Mouse (Mus musculus): ENCODE results near the gene Exosc6. TPM values are rescaled to one million over a fixed set of nuclear protein-coding genes. Genes with fewer than 3 reads are reported as not detected.
A peak's percentile ranks its signal among the peaks of the same experiment; 100 is the strongest.
"Not testable (repeated sequence)": the region's sequence is repeated elsewhere in the genome, so short reads cannot be mapped to it uniquely, and the experiment has no call there.

The Exosc6 gene
- total RNA-seq, 2 experiments from 2014 or later: not detected

- no peak for DNase-seq
These were observed 2.9 kb downstream of the Exosc6 start for GRCm38 (mm10) chr8:111058946-111059572.

GRCm38 (mm10) chr8:111061688-111062071, 5.5 kb downstream of the Exosc6 start:
- peak; percentile 13 to 21 for DNase-seq

- DNase-seq: peak; percentile 86 to 95
These were observed 6.1 kb downstream of the Exosc6 start for GRCm38 (mm10) chr8:111062072-111062757.

GRCm38 (mm10) chr8:111062893-111063292, 6.8 kb downstream of the Exosc6 start:
- DNase-seq: no peak

GRCm38 (mm10) chr8:111066308-111066707, 10.2 kb downstream of the Exosc6 start:
- DNase-seq: no peak

GRCm38 (mm10) chr8:111067439-111067838, 11.3 kb downstream of the Exosc6 start:
- DNase-seq: no peak

GRCm38 (mm10) chr8:111068660-111069059, 12.5 kb downstream of the Exosc6 start:
- DNase-seq: not testable (repeated sequence)

GRCm38 (mm10) chr8:111075926-111076325, 19.8 kb downstream of the Exosc6 start:
- DNase-seq: no peak

GRCm38 (mm10) chr8:111079461-111079860, 23.3 kb downstream of the Exosc6 start:
- DNase-seq: no peak

- peak in 1 of 2 experiments; percentile 29 for DNase-seq
These were observed 23.7 kb downstream of the Exosc6 start for GRCm38 (mm10) chr8:111079861-111080271.

- no peak for DNase-seq
These were observed 25.6 kb downstream of the Exosc6 start for GRCm38 (mm10) chr8:111081580-111082258.

- not testable (repeated sequence) for DNase-seq
These were observed 27.8 kb downstream of the Exosc6 start for GRCm38 (mm10) chr8:111083936-111084335.

- peak; percentile 62 to 88 for DNase-seq
These were observed 34.0 kb downstream of the Exosc6 start for GRCm38 (mm10) chr8:111090126-111090525.

- peak; percentile 39 to 53 for DNase-seq
These were observed 35.6 kb downstream of the Exosc6 start for GRCm38 (mm10) chr8:111091706-111092105.

- DNase-seq: not testable (repeated sequence)
These were observed 36.2 kb downstream of the Exosc6 start, which contains the start of gene Clec18a for GRCm38 (mm10) chr8:111092326-111092725. Gene Clec18a, minus strand, starts transcription at chr8:111092426.

- peak; percentile 94 to 95 for DNase-seq
These were observed 38.0 kb downstream of the Exosc6 start, which contains the start of gene Pdpr for GRCm38 (mm10) chr8:111093865-111094718. Gene Pdpr, plus strand, starts transcription at chr8:111094630.

GRCm38 (mm10) chr8:111094719-111095302, 38.7 kb downstream of the Exosc6 start:
- DNase-seq: not testable (repeated sequence)

All from heart, adult 18-20 months (tissue).